Mouse (Mus musculus) hindbrain, postnatal 0 days (tissue): ENCODE data around the gene Gm21987. TPM values are rescaled to one million over a fixed set of nuclear protein-coding genes. Genes with fewer than 3 reads are reported as not detected.

ENCODE experiments used
- ATAC-seq: fragments of 200-750 bp; cut with Nextera tagmentation; 2 replicates; pipeline ENCODE4 v1.8.0; 2017; ENCODE audit warnings: mild to moderate bottlenecking, moderate TSS enrichment, moderate library complexity
- DNase-seq: peaks from one replicate; pipeline ENCODE4 v3.0.0-alpha.2; 2015; ENCODE audit warnings: low spot score
- H3K27ac ChIP-seq: fragments of 300-500 bp; sonication (generic); 2 replicates; pipeline ENCODE4 v1.5.1; 2014; ENCODE audit warnings: mild to moderate bottlenecking
- H3K27me3 ChIP-seq: fragments of 300-500 bp; sonication (generic); 2 replicates; pipeline ENCODE4 v1.6.1; 2014; ENCODE audit warnings: low read length, mixed read lengths; ENCODE audit not compliant: insufficient read depth
- H3K36me3 ChIP-seq: fragments of 300-500 bp; sonication (generic); 2 replicates; pipeline ENCODE4 v1.6.1; 2014; ENCODE audit warnings: low read length, mixed read lengths; ENCODE audit not compliant: insufficient read depth
- H3K4me1 ChIP-seq: fragments of 300-500 bp; sonication (generic); 2 replicates; pipeline ENCODE4 v1.6.1; 2014; ENCODE audit warnings: antibody characterized with exemption, low read length, mixed read lengths; ENCODE audit not compliant: insufficient read depth
- H3K4me2 ChIP-seq: fragments of 300-500 bp; sonication (generic); 2 replicates; pipeline ENCODE4 v1.6.1; 2014; ENCODE audit warnings: low read depth, mild to moderate bottlenecking, low read length, moderate library complexity, mixed read lengths
- H3K4me3 ChIP-seq: fragments of 300-500 bp; sonication (generic); 2 replicates; pipeline ENCODE4 v1.5.1; 2014; ENCODE audit warnings: low read length
- H3K9ac ChIP-seq: fragments of 300-500 bp; sonication (generic); replicated peaks from 2 replicates; pipeline ENCODE4 v1.6.1; 2014; ENCODE audit warnings: mild to moderate bottlenecking, low read length, moderate library complexity, mixed read lengths
- H3K9me3 ChIP-seq: fragments of 300-500 bp; sonication (generic); 2 replicates; pipeline ENCODE4 v1.6.1; 2016; ENCODE audit warnings: low read length, mixed read lengths
- CTCF ChIP-seq: IDR thresholded peaks from 2 replicates; pipeline ENCODE4 v1.5.1; 2016; ENCODE audit warnings: antibody characterized with exemption, control low read depth, low read depth
- WGBS: fragments of 180-500 bp; shearing (Covaris S2); extraction: QIAGEN DNeasy Blood & Tissue Kit; methylation state at CpG from one replicate; pipeline ENCODE4 v1.1.7; 2014; 5-methylcytosine and 5-hydroxymethylcytosine counted together
- polyA plus RNA-seq: library from polyadenylated mRNA; unstranded; fragments of >200 nt; fragmentation: Nextera tagmentation; extraction: Ambion mirVana; gene quantifications from 2 replicates; pipeline ENCODE4 v1.2.1, GENCODE M21; 2015
- total RNA-seq: library from RNA; depleted of rRNA; stranded (reverse); fragments of >200 nt; gene quantifications from 2 replicates; pipeline ENCODE4 v1.2.3, GENCODE M21; 2014

Gene Gm21987
- total and polyA plus RNA-seq, 2 experiments from 2014 or later, result not detected

DNA sequence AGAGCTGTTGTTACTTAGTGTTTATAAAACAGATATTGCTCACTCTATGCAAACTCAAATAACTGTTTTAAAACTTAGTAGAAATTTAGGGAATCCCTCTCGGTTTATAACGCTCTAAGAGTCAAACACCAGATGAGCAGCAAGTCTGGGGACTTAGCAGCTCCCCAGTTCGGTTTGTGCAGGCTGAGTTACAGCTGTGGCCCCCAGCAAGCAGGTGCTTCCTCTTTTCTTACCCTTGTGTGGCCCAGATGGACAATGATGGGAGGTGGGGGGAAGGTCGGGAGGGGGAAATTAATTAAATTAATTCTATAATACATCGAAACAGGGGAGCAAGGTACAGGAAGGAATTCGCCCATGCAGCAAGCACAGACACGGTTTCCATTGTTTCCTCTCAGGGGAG is 39.2 kb upstream of the Gm21987 start:
- no peak overlapping the region for H3K27ac ChIP-seq

GRCm38 (mm10) chr16:38308195-38308594 is 38.6 kb upstream of the Gm21987 start:
- Histone ChIP-seq H3K4me1 (no peaks in the 10 kb centered on the region), H3K9ac (0 out of 2 replicates have a peak overlapping the region, but pooled peaks have one; percentile 21), H3K4me3 (no peak overlapping the region), H3K9me3 (no peaks in the 10 kb centered on the region), H3K36me3 (no peaks in the 10 kb centered on the region), H3K27me3 (no peaks in the 10 kb centered on the region), H3K4me2 (no peak overlapping the region), H3K27ac (no peak overlapping the region)
- no peak for ATAC-seq
- 50% methylated on average over 11 of the region's 11 CpGs for WGBS
- no peak for TF ChIP-seq CTCF
- DNase-seq, result peak; percentile 31

More for the DNA sequence above, 39.2 kb upstream of the Gm21987 start:
- 47% methylated on average over 7 of the region's 7 CpGs for whole genome bisulfite sequencing
- Histone ChIP-seq H3K27me3 (no peaks in the 10 kb centered on the region), H3K36me3 (no peaks in the 10 kb centered on the region), H3K4me1 (no peaks in the 10 kb centered on the region), H3K4me3 (no peak overlapping the region), H3K9me3 (no peaks in the 10 kb centered on the region), H3K9ac (no peak overlapping the region), H3K4me2 (no peak overlapping the region)
- ATAC-seq (no peak), DNase-seq (no peak)
- TF ChIP-seq CTCF, result no peak

DNA sequence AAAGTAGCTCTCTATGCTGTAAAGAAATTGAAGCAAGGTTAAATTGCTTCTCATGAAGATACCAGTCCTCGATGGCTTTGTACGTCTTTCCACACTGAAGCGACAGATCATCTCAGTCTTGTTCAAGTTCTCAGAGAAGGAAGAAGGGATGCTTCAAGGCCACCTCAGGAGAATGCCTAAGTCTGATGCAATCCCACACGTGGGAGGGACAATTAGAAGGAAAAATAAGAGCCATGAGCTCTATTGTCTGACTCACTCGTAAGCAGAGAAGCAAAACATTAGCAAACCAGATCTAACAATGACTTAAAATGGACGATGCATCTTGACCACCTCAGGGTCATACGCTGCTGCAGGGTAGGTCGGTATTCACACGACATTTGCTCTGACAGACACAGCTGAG is 28.3 kb upstream of the Gm21987 start:
- Histone ChIP-seq H3K4me3 (no peak overlapping the region), H3K36me3 (no peaks in the 10 kb centered on the region), H3K9me3 (no peaks in the 10 kb centered on the region), H3K27ac (no peak overlapping the region), H3K27me3 (no peaks in the 10 kb centered on the region), H3K9ac (no peak overlapping the region), H3K4me1 (no peaks in the 10 kb centered on the region), H3K4me2 (no peak overlapping the region)
- DNase-seq (no peak), ATAC-seq (no peak)
- no peak for TF ChIP-seq CTCF
- 76% methylated on average over 9 of the region's 9 CpGs for WGBS

DNA sequence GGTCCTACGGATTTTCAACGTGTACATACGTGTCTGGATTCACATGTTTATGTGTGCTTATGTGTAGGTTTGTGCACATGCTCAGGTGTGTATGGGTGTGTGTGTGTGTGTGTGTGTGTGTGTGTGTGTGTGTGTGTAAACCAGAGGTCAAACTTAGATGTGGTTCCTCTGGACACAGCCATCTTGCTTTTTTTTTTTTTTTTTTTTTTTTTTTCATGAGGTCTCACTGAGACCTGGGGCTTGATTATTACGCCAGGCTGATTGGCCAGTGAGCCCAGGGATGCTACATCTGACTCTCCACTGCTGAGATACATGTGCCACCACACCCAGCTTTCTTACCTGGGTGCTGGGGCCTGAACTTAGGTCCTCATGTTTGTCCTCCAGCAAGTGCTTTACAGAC is 27.8 kb upstream of the Gm21987 start:
- Histone ChIP-seq H3K4me3 (no peak overlapping the region), H3K4me1 (no peaks in the 10 kb centered on the region), H3K4me2 (no peak overlapping the region), H3K9me3 (no peaks in the 10 kb centered on the region), H3K9ac (no peak overlapping the region), H3K27ac (no peak overlapping the region), H3K36me3 (no peaks in the 10 kb centered on the region), H3K27me3 (no peaks in the 10 kb centered on the region)
- DNase-seq, result no peak
- WGBS, result 92% methylated on average over 4 of the region's 4 CpGs
- no peak for TF ChIP-seq CTCF
- ATAC-seq, result no peak

- Histone ChIP-seq H3K9ac (no peak overlapping the region), H3K4me3 (no peak overlapping the region), H3K27me3 (no peaks in the 10 kb centered on the region), H3K9me3 (no peaks in the 10 kb centered on the region), H3K4me2 (peak overlapping the region; percentile 51), H3K27ac (no peak overlapping the region), H3K4me1 (no peaks in the 10 kb centered on the region), H3K36me3 (no peaks in the 10 kb centered on the region)
- WGBS, result 35% methylated on average over 17 of the region's 17 CpGs
- ATAC-seq (peak; percentile 90), DNase-seq (peak; percentile 85)
- peak; percentile 79 for TF ChIP-seq CTCF
Observed at GRCm38 (mm10) chr16:38321452-38321935, 25.3 kb upstream of the Gm21987 start.

DNA sequence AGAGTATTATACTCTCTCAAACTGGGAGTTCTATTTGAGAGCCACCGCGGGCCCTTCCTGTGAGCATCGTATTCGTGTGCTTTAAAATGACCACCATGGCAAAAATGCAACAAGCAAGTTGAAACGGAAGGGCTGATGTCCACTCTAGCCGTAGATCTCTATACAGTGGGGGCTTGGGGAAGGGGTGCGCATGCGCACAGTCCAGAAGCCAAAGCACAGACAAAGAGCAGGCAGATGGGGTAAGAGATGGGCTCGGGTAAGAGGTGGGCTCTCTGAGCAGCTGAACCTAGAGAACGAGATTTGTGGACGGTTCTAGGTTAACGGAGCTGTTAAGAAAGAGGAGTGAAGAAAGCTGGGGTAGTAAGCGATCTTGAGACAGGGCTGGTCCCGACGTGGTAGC is 22.5 kb upstream of the Gm21987 start:
- Histone ChIP-seq H3K9me3 (no peaks in the 10 kb centered on the region), H3K4me3 (no peak overlapping the region), H3K36me3 (no peaks in the 10 kb centered on the region), H3K4me1 (no peaks in the 10 kb centered on the region), H3K27ac (no peak overlapping the region), H3K9ac (no peak overlapping the region), H3K27me3 (no peaks in the 10 kb centered on the region), H3K4me2 (no peak overlapping the region)
- DNase-seq (no peak), ATAC-seq (no peak)
- WGBS, result 94% methylated on average over 15 of the region's 15 CpGs
- TF ChIP-seq CTCF, result no peak

- no peak for DNase-seq
- Histone ChIP-seq H3K4me2 (no peak overlapping the region), H3K9ac (no peak overlapping the region), H3K27me3 (no peaks in the 10 kb centered on the region), H3K27ac (no peak overlapping the region), H3K36me3 (no peaks in the 10 kb centered on the region), H3K9me3 (no peaks in the 10 kb centered on the region), H3K4me1 (no peaks in the 10 kb centered on the region), H3K4me3 (no peak overlapping the region)
- 77% methylated on average over 11 of the region's 11 CpGs for WGBS
- no peak for TF ChIP-seq CTCF
- ATAC-seq, result no peak
Observed at GRCm38 (mm10) chr16:38326778-38327397, 20.0 kb upstream of the Gm21987 start.
